32 mouse cellular contexts compared by ENCODE assay signal in genomic region chr5:101111619-101112018, GRCm38 (mm10).
DNase-seq lines count a peak whose midpoint lies in the region; ATAC-seq and TF ChIP-seq lines count a peak whose summit lies in the region.
"Had no signal": no experiment of that assay in that cellular context is flagged by ENCODE, and none has a peak within 500 bp of the region (broad histone marks: within the 10 kb centered on the region; RNA-seq: fewer than 3 reads in every experiment).

No protein-coding gene starts in this region.

- H3K9ac ChIP-seq in forebrain, postnatal 0 days = no peak overlapping the region
- H3K9ac ChIP-seq in forebrain, embryonic 12.5 days = no peak overlapping the region
- H3K9ac ChIP-seq in kidney, embryonic 16.5 days (replicated peaks; ENCODE audit: low read length) = no peak overlapping the region
- H3K9ac ChIP-seq in lung, embryonic 15.5 days = no peak overlapping the region
- H3K9ac ChIP-seq in limb, embryonic 15.5 days = no peak overlapping the region
- H3K9ac ChIP-seq: embryonic facial prominence, embryonic 15.5 days; forebrain, embryonic 13.5 days; liver, embryonic 14.5 days; lung, embryonic 14.5 days; midbrain, embryonic 15.5 days; neural tube, embryonic 13.5 days had no signal

- no peak overlapping the region for H3K4me2 ChIP-seq in forebrain, postnatal 0 days (ENCODE audit: low read depth)
- no peak overlapping the region for H3K4me2 ChIP-seq in forebrain, embryonic 12.5 days
- H3K4me2 ChIP-seq in kidney, embryonic 16.5 days (replicated peaks; ENCODE audit: low read depth, low read length) = no peak overlapping the region
- no peak overlapping the region for H3K4me2 ChIP-seq in lung, embryonic 15.5 days
- H3K4me2 ChIP-seq in limb, embryonic 15.5 days = no peak overlapping the region
- H3K4me2 ChIP-seq: embryonic facial prominence, embryonic 15.5 days; forebrain, embryonic 13.5 days; heart, embryonic 11.5 days; lung, embryonic 14.5 days; midbrain, embryonic 15.5 days; neural tube, embryonic 13.5 days had no signal

- no peaks in the 10 kb centered on the region for H3K27me3 ChIP-seq in forebrain, postnatal 0 days (ENCODE audit: insufficient read depth, low read length)
- no peaks in the 10 kb centered on the region; the same call in 1 of the 2 replicates for H3K27me3 ChIP-seq in forebrain, embryonic 12.5 days
- H3K27me3 ChIP-seq in kidney, embryonic 16.5 days (ENCODE audit: insufficient read depth, low read length) = no peaks in the 10 kb centered on the region
- no peaks in the 10 kb centered on the region for H3K27me3 ChIP-seq in lung, embryonic 15.5 days
- no peaks in the 10 kb centered on the region for H3K27me3 ChIP-seq in limb, embryonic 15.5 days
- H3K27me3 ChIP-seq: CH12.LX; embryonic facial prominence, embryonic 15.5 days; forebrain, embryonic 13.5 days; megakaryocyte, embryonic 14.5 days; midbrain, embryonic 15.5 days had no signal

- H3K4me3 ChIP-seq in forebrain, postnatal 0 days (ENCODE audit: low read depth, low read length) = no peak overlapping the region
- H3K4me3 ChIP-seq in forebrain, embryonic 12.5 days (replicated peaks) = no peak overlapping the region
- H3K4me3 ChIP-seq in kidney, embryonic 16.5 days (ENCODE audit: low read length) = no peak overlapping the region
- no peak overlapping the region for H3K4me3 ChIP-seq in lung, embryonic 15.5 days
- H3K4me3 ChIP-seq in lung, adult 2 months (replicated peaks; ENCODE audit: extremely low read depth, low read depth, low read length) = no peak overlapping the region
- no peak overlapping the region for H3K4me3 ChIP-seq in limb, embryonic 15.5 days
- H3K4me3 ChIP-seq: embryonic facial prominence, embryonic 10.5 days; embryonic facial prominence, embryonic 15.5 days; forebrain, embryonic 13.5 days; gastrocnemius, adult 2 months; megakaryocyte, embryonic 14.5 days; midbrain, embryonic 15.5 days; neural tube, embryonic 13.5 days had no signal

- H3K36me3 ChIP-seq in forebrain, postnatal 0 days (ENCODE audit: insufficient read depth) = no peaks in the 10 kb centered on the region
- no peaks in the 10 kb centered on the region for H3K36me3 ChIP-seq in forebrain, embryonic 12.5 days (replicated peaks)
- no peaks in the 10 kb centered on the region for H3K36me3 ChIP-seq in kidney, embryonic 16.5 days (ENCODE audit: insufficient read depth, low read length)
- H3K36me3 ChIP-seq in lung, embryonic 15.5 days = no peaks in the 10 kb centered on the region
- H3K36me3 ChIP-seq in limb, embryonic 15.5 days = no peaks in the 10 kb centered on the region
- H3K36me3 ChIP-seq: embryonic facial prominence, embryonic 10.5 days; embryonic facial prominence, embryonic 15.5 days; midbrain, embryonic 15.5 days; neural tube, embryonic 13.5 days had no signal

- H3K9me3 ChIP-seq in forebrain, postnatal 0 days (ENCODE audit: low read length) = no peaks in the 10 kb centered on the region
- H3K9me3 ChIP-seq in forebrain, embryonic 12.5 days = no peaks in the 10 kb centered on the region
- H3K9me3 ChIP-seq in kidney, embryonic 16.5 days (ENCODE audit: low read length) = no peaks in the 10 kb centered on the region
- no peaks in the 10 kb centered on the region for H3K9me3 ChIP-seq in lung, embryonic 15.5 days
- H3K9me3 ChIP-seq in limb, embryonic 15.5 days = no peaks in the 10 kb centered on the region
- H3K9me3 ChIP-seq: embryonic facial prominence, embryonic 10.5 days; embryonic facial prominence, embryonic 15.5 days; forebrain, embryonic 13.5 days; midbrain, embryonic 15.5 days; neural tube, embryonic 13.5 days had no signal

- H3K27ac ChIP-seq in forebrain, postnatal 0 days (ENCODE audit: low read depth, low read length) = no peak overlapping the region
- no peak overlapping the region for H3K27ac ChIP-seq in forebrain, embryonic 12.5 days
- H3K27ac ChIP-seq in kidney, embryonic 16.5 days (ENCODE audit: low read length) = peak overlapping the region; percentile 85
- 0 out of 2 replicates have a peak overlapping the region, but pooled peaks have one; percentile 71 for H3K27ac ChIP-seq in lung, embryonic 15.5 days
- H3K27ac ChIP-seq in limb, embryonic 15.5 days = 0 out of 2 replicates have a peak overlapping the region, but pooled peaks have one; percentile 33
- H3K27ac ChIP-seq: embryonic facial prominence, embryonic 10.5 days; embryonic facial prominence, embryonic 15.5 days; forebrain, embryonic 13.5 days; gastrocnemius, adult 2 months; liver, embryonic 14.5 days; midbrain, embryonic 15.5 days; neural tube, embryonic 13.5 days; stomach, postnatal 0 days had no signal

- no peak for DNase-seq in forebrain, postnatal 0 days
- DNase-seq in kidney, adult 8-10 months = no peak
- no peak for DNase-seq in lung, adult 2 months
- DNase-seq in frontal cortex, postnatal 36 days (ENCODE audit: low spot score in 2 of 2) = no peak
- DNase-seq: adrenal gland, adult 8-10 months; cerebellum, adult 8-10 months; cerebellum, postnatal 25 days; gastrocnemius, adult 2 months; gastrocnemius, postnatal 36 days; heart, adult 18-20 months; heart, postnatal 10 days; liver; lung, postnatal 4 days; right cerebral cortex, postnatal 4 days; thymus, adult 18-20 months; thymus, postnatal 36 days had no signal

- no peaks in the 10 kb centered on the region for H3K4me1 ChIP-seq in forebrain, postnatal 0 days (ENCODE audit: insufficient read depth)
- no peaks in the 10 kb centered on the region; the same call in 1 of the 2 replicates for H3K4me1 ChIP-seq in forebrain, embryonic 12.5 days
- H3K4me1 ChIP-seq in kidney, embryonic 16.5 days (ENCODE audit: insufficient read depth, low read length) = peaks cover 32% of the 10 kb centered on the region
- H3K4me1 ChIP-seq in lung, embryonic 15.5 days = peaks cover 3% of the 10 kb centered on the region
- no peaks in the 10 kb centered on the region for H3K4me1 ChIP-seq in lung, adult 2 months (ENCODE audit: control insufficient read depth, insufficient read depth, low read length)
- H3K4me1 ChIP-seq in limb, embryonic 15.5 days = peaks cover 25% of the 10 kb centered on the region
- H3K4me1 ChIP-seq: megakaryocyte, embryonic 14.5 days had no signal

- no peak for TF ChIP-seq CTCF in forebrain, postnatal 0 days (IDR thresholded peaks at IDR 0.05; ENCODE audit: low read depth)
- no peak for TF ChIP-seq CTCF in lung, adult 2 months (IDR thresholded peaks at IDR 0.05; ENCODE audit: insufficient read depth, low read length)

- 55% methylated on average over 4 of the region's 4 CpGs for WGBS in forebrain, postnatal 0 days
- 64% methylated on average over 4 of the region's 4 CpGs for WGBS in forebrain, embryonic 12.5 days
- 23% methylated on average over 4 of the region's 4 CpGs for WGBS in kidney, embryonic 16.5 days
- WGBS in lung, embryonic 15.5 days = 39% methylated on average over 4 of the region's 4 CpGs
- 47% methylated on average over 4 of the region's 4 CpGs for WGBS in lung, adult 2 months
- WGBS in limb, embryonic 15.5 days = 25% methylated on average over 4 of the region's 4 CpGs

- no peak for TF ChIP-seq POLR2A in lung, adult 2 months (IDR thresholded peaks at IDR 0.05; ENCODE audit: borderline replicate concordance, extremely low read depth, low read depth, low read length)

- peak; percentile 48 for ATAC-seq in forebrain, postnatal 0 days
- no peak for ATAC-seq in forebrain, embryonic 12.5 days (ENCODE audit: low FRiP score)
- peak; percentile 64 for ATAC-seq in kidney, embryonic 16.5 days (ENCODE audit: low FRiP score, low TSS enrichment)
- no peak for ATAC-seq in lung, embryonic 15.5 days (ENCODE audit: borderline replicate concordance, extremely low read depth, low FRiP score, low TSS enrichment)
- ATAC-seq in limb, embryonic 15.5 days (ENCODE audit: insufficient number of reproducible peaks, low FRiP score, low TSS enrichment, low read depth) = no peak; the same call in 1 of the 2 replicates
- ATAC-seq: forebrain, embryonic 13.5 days; hindbrain, embryonic 16.5 days; midbrain, embryonic 15.5 days had no signal

Comparison
In these comparisons a context has a peak if more than half of its experiments do, and no peak if none do; other contexts are left out.
1. ATAC-seq: peak in forebrain, postnatal 0 days (single experiment) and kidney, embryonic 16.5 days (single experiment); none in forebrain, embryonic 12.5 days (single experiment), lung, embryonic 15.5 days (single experiment) and limb, embryonic 15.5 days (single experiment).
2. H3K27ac ChIP-seq: peak in kidney, embryonic 16.5 days (single experiment), lung, embryonic 15.5 days (single experiment) and limb, embryonic 15.5 days (single experiment); none in forebrain, postnatal 0 days (single experiment) and forebrain, embryonic 12.5 days (single experiment).